Mouse (Mus musculus): ENCODE data around the gene Fndc9. TPM values are rescaled to one million over a fixed set of nuclear protein-coding genes. Genes with fewer than 3 reads are reported as not detected.

Gene Fndc9
- total and polyA plus RNA-seq, 3 experiments = 0.11 TPM; not detected in 2

DNA sequence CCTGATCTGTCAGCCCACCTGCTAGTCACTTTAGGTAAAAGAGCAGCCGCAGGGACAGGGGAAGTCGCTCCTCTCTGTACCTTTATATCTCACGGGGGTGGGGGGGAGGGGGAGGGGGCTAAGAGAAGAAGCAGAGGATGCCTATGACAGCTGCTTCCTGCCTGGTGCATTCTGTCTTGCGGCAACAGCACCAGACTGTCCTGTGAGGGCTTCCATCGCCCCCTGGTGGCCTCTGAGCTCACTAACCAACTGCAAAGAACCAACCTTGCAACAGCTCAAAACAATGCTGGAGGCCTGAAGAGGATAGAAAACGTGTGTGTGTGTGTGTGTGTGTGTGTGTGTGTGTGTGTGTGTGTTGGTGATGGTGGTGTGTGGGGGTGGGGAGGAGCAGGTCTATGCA is 40.0 kb downstream of the Fndc9 start:
- H3K4me1 ChIP-seq (ENCODE audit: insufficient read depth, low read depth, low read length) = peaks cover 3% of the 10 kb centered on the region
- DNase-seq (ENCODE audit: low spot score) (peak; percentile 26), ATAC-seq (ENCODE audit: extremely low read depth, insufficient number of reproducible peaks, low FRiP score, poor library complexity, severe bottlenecking) (no peak)
- peak; percentile 42; the same call in 1 of the 2 replicates for TF ChIP-seq CTCF (IDR thresholded peaks at IDR 0.05; ENCODE audit: low read depth, low read length)
- TF ChIP-seq POLR2AphosphoS5 (IDR thresholded peaks at IDR 0.05; ENCODE audit: insufficient replicate concordance, low read depth, low read length) = no peak
- TF ChIP-seq GATA1 (IDR thresholded peaks at IDR 0.05; ENCODE audit: borderline replicate concordance, low read length) = no peak
- peaks cover 3% of the 10 kb centered on the region for H3K36me3 ChIP-seq (replicated peaks)
- H3K27me3 ChIP-seq (ENCODE audit: insufficient read depth, low read length) = peaks cover 9% of the 10 kb centered on the region; the same call in 1 of the 2 replicates
- H3K9me3 ChIP-seq (replicated peaks) = no peaks in the 10 kb centered on the region
- H3K4me3 ChIP-seq (ENCODE audit: low read depth, low read length) = no peak overlapping the region

DNA sequence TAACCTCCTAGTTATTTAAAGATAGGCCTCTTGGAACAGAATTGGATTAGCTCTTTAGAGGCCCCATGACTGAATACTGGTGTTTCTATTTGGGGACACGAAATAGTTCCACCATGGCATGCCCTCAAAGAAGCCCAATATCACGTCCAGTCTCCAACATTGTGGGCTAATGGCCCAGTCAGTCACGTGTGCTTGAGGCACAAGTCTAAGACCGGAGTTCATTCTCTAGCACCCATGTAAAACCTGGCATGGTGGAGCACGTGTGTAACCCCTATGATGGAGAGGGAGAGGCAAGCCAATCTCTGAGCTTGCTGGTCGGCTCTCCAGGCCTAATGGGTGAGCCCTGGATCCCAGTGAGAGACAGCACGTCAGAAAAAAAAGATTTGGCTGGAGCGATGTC is 40.8 kb downstream of the Fndc9 start:
- peaks cover 3% of the 10 kb centered on the region for H3K36me3 ChIP-seq (replicated peaks)
- no peak for TF ChIP-seq GATA1 (IDR thresholded peaks at IDR 0.05; ENCODE audit: borderline replicate concordance, low read length)
- no peak for TF ChIP-seq POLR2AphosphoS5 (IDR thresholded peaks at IDR 0.05; ENCODE audit: insufficient replicate concordance, low read depth, low read length)
- TF ChIP-seq CTCF (IDR thresholded peaks at IDR 0.05; ENCODE audit: low read depth, low read length) = no peak
- no peak for TF ChIP-seq TAL1 (conservative IDR thresholded peaks at IDR 0.05; ENCODE audit: low read depth, low read length)
- TF ChIP-seq GATA2 (IDR thresholded peaks at IDR 0.05; ENCODE audit: borderline replicate concordance, low read depth, low read length) = no peak
- no peak for DNase-seq (ENCODE audit: low spot score)
- H3K4me1 ChIP-seq (ENCODE audit: insufficient read depth, low read depth, low read length) = peaks cover 3% of the 10 kb centered on the region
- H3K4me3 ChIP-seq (ENCODE audit: low read depth, low read length) = peak overlapping the region; percentile 42; the same call in 1 of the 2 replicates
- H3K9me3 ChIP-seq (replicated peaks) = no peaks in the 10 kb centered on the region
- ATAC-seq (ENCODE audit: extremely low read depth, insufficient number of reproducible peaks, low FRiP score, poor library complexity, severe bottlenecking) = no peak
- peaks cover 6% of the 10 kb centered on the region; the same call in 1 of the 2 replicates for H3K27me3 ChIP-seq (ENCODE audit: insufficient read depth, low read length)

DNA sequence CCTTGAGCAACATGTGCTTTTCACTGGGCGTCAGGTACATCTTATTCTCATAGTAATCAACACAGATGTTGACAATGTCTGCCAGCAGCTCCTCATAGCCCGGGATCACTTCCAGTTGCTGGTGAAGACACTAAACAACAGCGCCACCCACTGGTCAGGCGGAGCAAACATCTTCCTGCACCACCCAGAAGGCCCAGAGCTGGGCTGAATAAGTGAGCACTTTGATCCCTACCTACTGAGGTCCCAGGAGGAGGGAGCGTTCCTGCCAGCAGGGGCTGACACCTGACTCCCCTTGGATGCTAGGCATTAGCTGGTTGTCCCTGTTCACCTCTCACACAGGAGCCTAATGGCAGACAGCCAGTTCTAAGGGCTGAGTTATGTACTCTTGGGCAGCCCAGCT is 41.4 kb downstream of the Fndc9 start:
- ATAC-seq (ENCODE audit: extremely low read depth, insufficient number of reproducible peaks, low FRiP score, poor library complexity, severe bottlenecking) (no peak), DNase-seq (ENCODE audit: low spot score) (peak; percentile 10)
- TF ChIP-seq CTCF (IDR thresholded peaks at IDR 0.05; ENCODE audit: low read depth, low read length) (peak; percentile 65), POLR2AphosphoS5 (IDR thresholded peaks at IDR 0.05; ENCODE audit: insufficient replicate concordance, low read depth, low read length) (no peak)
- Histone ChIP-seq H3K4me3 (ENCODE audit: low read depth, low read length) (peak overlapping the region; percentile 42; the same call in 1 of the 2 replicates), H3K4me1 (ENCODE audit: insufficient read depth, low read depth, low read length) (peaks cover 3% of the 10 kb centered on the region), H3K9me3 (replicated peaks) (no peaks in the 10 kb centered on the region), H3K36me3 (replicated peaks) (peaks cover 3% of the 10 kb centered on the region), H3K27me3 (ENCODE audit: insufficient read depth, low read length) (peaks cover 6% of the 10 kb centered on the region; the same call in 1 of the 2 replicates)

DNA sequence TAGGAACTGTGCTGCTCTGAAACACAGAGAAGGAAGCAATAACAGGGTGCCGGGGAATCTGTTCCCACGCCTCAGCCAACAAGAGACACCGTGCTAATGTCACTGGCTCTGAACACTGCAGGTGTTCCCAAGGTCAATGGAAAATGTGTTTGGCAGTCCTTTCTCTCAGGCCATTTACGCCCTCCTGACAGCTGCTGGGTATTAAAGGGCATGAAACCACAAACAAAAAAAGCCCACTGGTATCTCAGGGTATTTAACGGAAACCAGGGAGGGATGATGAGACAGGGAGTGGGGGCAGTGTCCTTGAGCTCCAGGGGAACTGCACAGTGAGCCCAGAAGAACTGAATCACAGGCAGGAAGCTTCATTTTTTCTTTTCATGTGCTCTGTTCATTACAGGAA is 42.8 kb downstream of the Fndc9 start:
- Histone ChIP-seq H3K9me3 (replicated peaks) (no peaks in the 10 kb centered on the region), H3K36me3 (replicated peaks) (no peaks in the 10 kb centered on the region), H3K4me1 (ENCODE audit: insufficient read depth, low read depth, low read length) (peaks cover 3% of the 10 kb centered on the region), H3K4me3 (ENCODE audit: low read depth, low read length) (no peak overlapping the region), H3K27me3 (ENCODE audit: insufficient read depth, low read length) (no peaks in the 10 kb centered on the region; the same call in 1 of the 2 replicates)
- ATAC-seq (ENCODE audit: extremely low read depth, insufficient number of reproducible peaks, low FRiP score, poor library complexity, severe bottlenecking) (no peak), DNase-seq (ENCODE audit: low spot score) (no peak)
- TF ChIP-seq TAL1 (conservative IDR thresholded peaks at IDR 0.05; ENCODE audit: low read depth, low read length) (no peak), GATA2 (IDR thresholded peaks at IDR 0.05; ENCODE audit: borderline replicate concordance, low read depth, low read length) (no peak), GATA1 (IDR thresholded peaks at IDR 0.05; ENCODE audit: borderline replicate concordance, low read length) (no peak), POLR2AphosphoS5 (IDR thresholded peaks at IDR 0.05; ENCODE audit: insufficient replicate concordance, low read depth, low read length) (no peak), CTCF (IDR thresholded peaks at IDR 0.05; ENCODE audit: low read depth, low read length) (no peak)

DNA sequence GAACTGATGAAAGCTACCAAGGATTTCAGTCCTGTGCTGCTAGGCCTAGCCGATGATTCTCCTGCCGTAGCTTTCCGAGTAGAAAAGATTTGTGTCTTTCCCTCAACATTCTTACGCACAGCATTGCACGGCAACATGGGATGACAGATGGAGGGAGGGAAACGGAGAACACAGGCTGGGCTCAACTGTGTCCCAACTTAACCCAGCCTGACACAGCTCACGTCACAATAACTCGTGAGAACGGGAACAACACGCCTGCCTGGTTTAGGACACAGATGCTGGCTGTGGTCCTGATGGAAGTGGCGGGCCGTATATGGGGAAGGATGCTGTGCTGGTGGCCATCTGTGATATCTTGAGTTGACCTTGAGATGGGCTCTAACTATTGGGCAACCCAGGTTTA is 43.4 kb downstream of the Fndc9 start:
- no peak for DNase-seq (ENCODE audit: low spot score)
- no peak for ATAC-seq (ENCODE audit: extremely low read depth, insufficient number of reproducible peaks, low FRiP score, poor library complexity, severe bottlenecking)
- Histone ChIP-seq H3K27me3 (ENCODE audit: insufficient read depth, low read length) (no peaks in the 10 kb centered on the region; the same call in 1 of the 2 replicates), H3K4me3 (ENCODE audit: low read depth, low read length) (no peak overlapping the region), H3K4me1 (ENCODE audit: insufficient read depth, low read depth, low read length) (peaks cover 3% of the 10 kb centered on the region), H3K36me3 (replicated peaks) (no peaks in the 10 kb centered on the region), H3K9me3 (replicated peaks) (no peaks in the 10 kb centered on the region)
- no peak for TF ChIP-seq TAL1 (conservative IDR thresholded peaks at IDR 0.05; ENCODE audit: low read depth, low read length)
- TF ChIP-seq GATA1 (IDR thresholded peaks at IDR 0.05; ENCODE audit: borderline replicate concordance, low read length) = no peak
- no peak for TF ChIP-seq POLR2AphosphoS5 (IDR thresholded peaks at IDR 0.05; ENCODE audit: insufficient replicate concordance, low read depth, low read length)
- no peak for TF ChIP-seq CTCF (IDR thresholded peaks at IDR 0.05; ENCODE audit: low read depth, low read length)
- no peak for TF ChIP-seq GATA2 (IDR thresholded peaks at IDR 0.05; ENCODE audit: borderline replicate concordance, low read depth, low read length)

DNA sequence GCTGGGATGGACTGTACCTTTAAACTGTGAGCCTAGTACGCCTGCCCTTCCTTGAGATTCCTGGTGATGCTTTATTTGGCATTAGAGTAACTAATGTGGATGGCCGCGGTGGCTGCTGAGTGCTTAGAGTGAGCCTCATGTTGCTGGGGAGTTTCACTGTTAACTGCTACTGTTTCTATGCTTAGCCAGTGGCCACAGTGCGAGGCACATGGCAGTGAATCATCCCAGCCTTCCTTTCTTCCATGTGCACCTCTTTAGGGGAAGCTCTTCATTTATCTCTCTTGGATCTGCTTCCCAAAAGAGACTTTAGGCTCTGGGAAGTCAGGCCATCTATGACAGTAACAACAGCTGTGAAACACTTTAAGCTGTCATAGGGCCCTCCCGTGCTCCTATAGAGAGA is 47.3 kb downstream of the Fndc9 start:
- Histone ChIP-seq H3K9me3 (replicated peaks) (no peaks in the 10 kb centered on the region), H3K36me3 (replicated peaks) (no peaks in the 10 kb centered on the region), H3K4me1 (ENCODE audit: insufficient read depth, low read depth, low read length) (peaks cover 4% of the 10 kb centered on the region), H3K27me3 (ENCODE audit: insufficient read depth, low read length) (no peaks in the 10 kb centered on the region; the same call in 1 of the 2 replicates), H3K4me3 (ENCODE audit: low read depth, low read length) (no peak overlapping the region)
- no peak for TF ChIP-seq TAL1 (conservative IDR thresholded peaks at IDR 0.05; ENCODE audit: low read depth, low read length)
- TF ChIP-seq GATA1 (IDR thresholded peaks at IDR 0.05; ENCODE audit: borderline replicate concordance, low read length) = no peak
- TF ChIP-seq POLR2AphosphoS5 (IDR thresholded peaks at IDR 0.05; ENCODE audit: insufficient replicate concordance, low read depth, low read length) = no peak
- TF ChIP-seq CTCF (IDR thresholded peaks at IDR 0.05; ENCODE audit: low read depth, low read length) = no peak
- TF ChIP-seq GATA2 (IDR thresholded peaks at IDR 0.05; ENCODE audit: borderline replicate concordance, low read depth, low read length) = no peak
- ATAC-seq (ENCODE audit: extremely low read depth, insufficient number of reproducible peaks, low FRiP score, poor library complexity, severe bottlenecking) (no peak), DNase-seq (ENCODE audit: low spot score) (no peak)

Measured in G1E (cell line).